Mouse (Mus musculus) hindbrain, postnatal 0 days (tissue): ENCODE measurements at regions not wholly inside any gene's neighbourhood (a gene's known extent, or its start where the extent isn't known, plus 50 kb on each side); places are given as distances from the start of the nearest gene placed in this dataset.

Experiments used
- ATAC-seq: fragments of 200-750 bp; cut with Nextera tagmentation; 2 replicates; pipeline ENCODE4 v1.8.0; 2017; ENCODE audit warnings: mild to moderate bottlenecking, moderate TSS enrichment, moderate library complexity
- DNase-seq: peaks from one replicate; pipeline ENCODE4 v3.0.0-alpha.2; 2015; ENCODE audit warnings: low spot score
- H3K27ac ChIP-seq: fragments of 300-500 bp; sonication (generic); 2 replicates; pipeline ENCODE4 v1.5.1; 2014; ENCODE audit warnings: mild to moderate bottlenecking
- H3K27me3 ChIP-seq: fragments of 300-500 bp; sonication (generic); 2 replicates; pipeline ENCODE4 v1.6.1; 2014; ENCODE audit warnings: low read length, mixed read lengths; ENCODE audit not compliant: insufficient read depth
- H3K36me3 ChIP-seq: fragments of 300-500 bp; sonication (generic); 2 replicates; pipeline ENCODE4 v1.6.1; 2014; ENCODE audit warnings: low read length, mixed read lengths; ENCODE audit not compliant: insufficient read depth
- H3K4me1 ChIP-seq: fragments of 300-500 bp; sonication (generic); 2 replicates; pipeline ENCODE4 v1.6.1; 2014; ENCODE audit warnings: antibody characterized with exemption, low read length, mixed read lengths; ENCODE audit not compliant: insufficient read depth
- H3K4me2 ChIP-seq: fragments of 300-500 bp; sonication (generic); 2 replicates; pipeline ENCODE4 v1.6.1; 2014; ENCODE audit warnings: low read depth, mild to moderate bottlenecking, low read length, moderate library complexity, mixed read lengths
- H3K4me3 ChIP-seq: fragments of 300-500 bp; sonication (generic); 2 replicates; pipeline ENCODE4 v1.5.1; 2014; ENCODE audit warnings: low read length
- H3K9ac ChIP-seq: fragments of 300-500 bp; sonication (generic); replicated peaks from 2 replicates; pipeline ENCODE4 v1.6.1; 2014; ENCODE audit warnings: mild to moderate bottlenecking, low read length, moderate library complexity, mixed read lengths
- H3K9me3 ChIP-seq: fragments of 300-500 bp; sonication (generic); 2 replicates; pipeline ENCODE4 v1.6.1; 2016; ENCODE audit warnings: low read length, mixed read lengths
- CTCF ChIP-seq: IDR thresholded peaks from 2 replicates; pipeline ENCODE4 v1.5.1; 2016; ENCODE audit warnings: antibody characterized with exemption, control low read depth, low read depth
- WGBS: fragments of 180-500 bp; shearing (Covaris S2); extraction: QIAGEN DNeasy Blood & Tissue Kit; methylation state at CpG from one replicate; pipeline ENCODE4 v1.1.7; 2014; 5-methylcytosine and 5-hydroxymethylcytosine counted together

DNA sequence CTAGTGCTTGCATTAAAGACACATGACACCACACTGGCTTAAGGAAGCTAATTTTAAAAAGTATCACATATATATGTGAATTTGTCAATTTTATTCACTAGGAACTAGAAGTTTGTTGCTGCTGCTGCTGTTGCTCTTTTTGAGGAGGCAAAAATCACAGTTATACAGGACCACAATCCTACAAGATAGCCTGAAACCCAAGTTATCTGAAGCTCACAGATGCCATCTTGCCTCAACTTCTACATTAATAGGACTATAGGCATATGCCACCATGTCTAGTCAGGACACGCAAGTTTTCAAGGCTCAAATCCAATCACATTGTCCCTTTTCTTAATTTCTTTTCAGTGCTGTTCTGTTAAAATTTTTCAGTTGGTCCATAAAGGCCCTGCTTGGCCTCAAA, 65.8 kb upstream of the Picalm start:
- 95% methylated on average over 1 of the region's 1 CpGs for WGBS
- Histone ChIP-seq H3K9ac (no peak overlapping the region), H3K27ac (no peak overlapping the region), H3K4me2 (no peak overlapping the region), H3K4me1 (no peaks in the 10 kb centered on the region), H3K27me3 (no peaks in the 10 kb centered on the region), H3K36me3 (no peaks in the 10 kb centered on the region), H3K9me3 (no peaks in the 10 kb centered on the region), H3K4me3 (no peak overlapping the region)
- no peak for TF ChIP-seq CTCF
- DNase-seq: no peak
- ATAC-seq: no peak

DNA sequence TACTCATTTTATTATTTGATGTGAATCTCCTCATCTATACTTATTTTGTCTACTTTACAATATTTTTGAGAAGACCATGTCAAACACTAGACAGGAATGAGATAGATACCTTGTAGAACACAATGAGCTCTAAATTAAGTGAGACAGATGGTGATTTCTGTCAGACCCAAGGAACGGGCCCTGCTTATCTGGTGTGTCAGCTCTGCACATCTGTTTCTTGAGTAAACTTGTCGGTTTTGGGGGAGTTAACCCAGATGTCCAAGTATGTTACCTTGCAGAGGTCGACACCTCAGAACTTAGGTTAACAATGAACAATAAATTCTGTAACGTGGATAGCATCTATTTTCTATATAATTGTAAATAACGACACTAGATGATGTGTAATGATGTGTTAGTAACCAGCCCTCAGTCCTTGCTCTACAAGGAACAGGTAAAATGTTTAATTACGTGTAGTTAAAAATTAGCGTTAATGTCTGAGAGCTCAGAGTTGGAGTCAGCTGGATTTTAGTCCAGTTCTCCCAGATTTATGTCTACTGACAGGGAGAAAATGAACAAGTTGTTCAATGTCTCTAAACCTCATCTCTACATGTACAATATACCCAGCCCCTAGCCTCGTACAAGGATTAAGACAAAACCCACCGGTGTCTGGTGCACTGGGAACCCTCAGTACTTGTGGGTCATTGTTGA, 64.6 kb upstream of the Picalm start:
- Histone ChIP-seq H3K9me3 (no peaks in the 10 kb centered on the region), H3K9ac (no peak overlapping the region), H3K27ac (no peak overlapping the region), H3K27me3 (no peaks in the 10 kb centered on the region), H3K4me1 (no peaks in the 10 kb centered on the region), H3K4me2 (no peak overlapping the region), H3K4me3 (no peak overlapping the region), H3K36me3 (no peaks in the 10 kb centered on the region)
- ATAC-seq (no peak), DNase-seq (no peak)
- WGBS: 84% methylated on average over 9 of the region's 9 CpGs
- no peak for TF ChIP-seq CTCF

DNA sequence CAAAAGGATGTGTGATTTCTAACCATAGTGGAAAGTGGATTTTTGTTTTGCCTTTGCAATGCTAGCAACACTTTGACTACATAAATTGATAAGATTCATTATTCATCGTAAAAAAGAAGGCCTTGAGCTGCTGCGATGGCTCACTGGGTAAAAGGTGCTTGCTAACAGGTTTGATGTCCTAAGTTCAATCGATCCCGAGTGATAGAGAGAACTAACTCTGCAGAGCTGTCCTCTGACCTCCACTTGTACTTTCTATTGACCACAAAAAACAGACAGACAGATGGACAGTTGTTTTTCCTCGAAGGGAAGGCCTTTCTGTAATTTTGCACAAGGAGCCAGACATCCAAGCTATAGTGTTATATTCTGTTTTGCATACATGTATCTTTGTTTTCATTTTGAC, 63.7 kb upstream of the Picalm start:
- H3K9me3 ChIP-seq: no peaks in the 10 kb centered on the region
- no peak overlapping the region for H3K4me3 ChIP-seq
- no peak overlapping the region for H3K9ac ChIP-seq
- no peak for TF ChIP-seq CTCF
- H3K27ac ChIP-seq: no peak overlapping the region
- WGBS: 86% methylated on average over 5 of the region's 5 CpGs
- no peaks in the 10 kb centered on the region for H3K36me3 ChIP-seq
- ATAC-seq: no peak
- H3K27me3 ChIP-seq: no peaks in the 10 kb centered on the region
- no peak for DNase-seq
- H3K4me1 ChIP-seq: no peaks in the 10 kb centered on the region
- no peak overlapping the region for H3K4me2 ChIP-seq

DNA sequence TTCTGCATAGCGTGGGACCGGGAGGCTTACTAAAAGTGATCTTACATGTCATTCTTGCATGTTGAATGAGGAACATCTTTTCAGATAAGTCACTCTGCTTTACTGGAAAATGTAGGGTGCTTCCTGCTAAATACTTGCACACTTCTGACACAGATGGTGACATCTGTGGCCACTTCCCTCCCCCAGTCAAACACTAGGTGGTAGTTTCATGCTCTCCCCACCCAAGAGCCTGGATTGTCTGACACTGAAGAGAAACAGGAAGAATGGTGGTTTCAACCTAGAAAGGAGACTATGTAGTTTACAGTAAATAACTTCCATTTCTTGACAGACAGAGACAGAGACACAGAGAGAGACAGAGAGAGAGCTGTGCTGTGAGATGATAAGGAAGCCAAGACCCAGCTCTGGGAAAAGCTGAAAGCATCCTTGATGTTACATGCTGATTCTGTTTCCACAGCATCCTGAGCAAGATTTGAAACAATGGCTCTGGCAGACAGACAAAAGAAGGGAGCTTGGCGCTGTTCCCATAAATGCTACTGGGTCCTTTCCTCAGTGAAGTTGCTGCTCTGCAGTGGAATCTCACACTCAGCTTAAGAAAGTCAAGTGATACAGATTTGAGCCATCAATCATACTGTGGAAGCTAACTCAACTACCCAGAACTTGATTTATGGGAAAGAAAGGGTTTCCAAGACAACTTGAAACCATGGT, 61.9 kb upstream of the Picalm start:
- H3K27ac ChIP-seq: no peak overlapping the region
- no peaks in the 10 kb centered on the region for H3K9me3 ChIP-seq
- H3K9ac ChIP-seq: no peak overlapping the region
- H3K4me3 ChIP-seq: no peak overlapping the region
- WGBS: 69% methylated on average over 3 of the region's 3 CpGs
- DNase-seq (peak; percentile 21), ATAC-seq (no peak)
- H3K4me1 ChIP-seq: no peaks in the 10 kb centered on the region
- H3K36me3 ChIP-seq: no peaks in the 10 kb centered on the region
- no peak for TF ChIP-seq CTCF
- H3K4me2 ChIP-seq: no peak overlapping the region
- no peaks in the 10 kb centered on the region for H3K27me3 ChIP-seq

DNA sequence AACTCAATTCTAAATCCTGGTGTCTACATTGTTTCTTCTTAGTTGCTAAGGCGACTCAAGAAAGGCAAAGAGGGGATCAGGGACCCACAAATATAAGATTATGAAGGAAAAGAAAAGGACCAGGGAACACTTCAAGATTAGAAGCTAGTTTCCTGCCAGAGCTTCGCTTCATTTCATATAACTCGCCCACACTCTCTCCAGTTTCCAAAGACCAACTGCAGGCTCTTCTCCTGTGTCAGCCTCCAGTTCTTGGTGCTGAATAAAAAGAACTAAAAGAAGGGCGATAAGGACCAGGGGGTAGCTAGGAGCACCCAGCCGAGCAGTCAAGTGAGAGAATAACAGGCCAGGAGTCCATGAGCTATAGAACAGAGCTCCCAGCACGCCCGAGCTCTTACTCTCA, 59.7 kb upstream of the Picalm start:
- 77% methylated on average over 7 of the region's 7 CpGs for WGBS
- Histone ChIP-seq H3K9me3 (no peaks in the 10 kb centered on the region), H3K36me3 (no peaks in the 10 kb centered on the region), H3K27ac (no peak overlapping the region), H3K4me1 (no peaks in the 10 kb centered on the region), H3K4me2 (no peak overlapping the region), H3K9ac (no peak overlapping the region), H3K27me3 (no peaks in the 10 kb centered on the region), H3K4me3 (no peak overlapping the region)
- ATAC-seq: no peak
- DNase-seq: no peak
- TF ChIP-seq CTCF: no peak

DNA sequence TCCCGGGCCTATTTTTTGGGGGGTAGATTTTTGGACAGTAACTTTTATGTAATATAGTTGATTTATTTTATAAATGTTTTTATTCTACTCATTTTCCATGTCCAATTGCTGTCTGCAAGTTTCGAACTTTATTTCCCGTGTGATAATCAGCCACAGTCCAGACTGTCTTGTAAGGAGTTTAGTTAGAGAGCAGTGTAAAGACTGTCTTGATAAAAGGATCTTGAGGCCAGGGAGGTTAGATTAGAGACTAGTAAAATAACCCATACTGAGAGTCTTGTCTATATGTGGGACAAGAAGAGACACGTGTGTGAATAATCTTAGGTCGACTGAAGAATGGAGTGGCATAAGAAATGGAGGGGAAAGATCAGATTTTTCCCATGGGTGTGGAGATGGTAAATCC, 56.1 kb upstream of the Picalm start:
- Histone ChIP-seq H3K27ac (no peak overlapping the region), H3K9ac (no peak overlapping the region), H3K4me1 (no peaks in the 10 kb centered on the region), H3K4me2 (no peak overlapping the region), H3K4me3 (no peak overlapping the region), H3K27me3 (no peaks in the 10 kb centered on the region), H3K9me3 (no peaks in the 10 kb centered on the region), H3K36me3 (no peaks in the 10 kb centered on the region)
- ATAC-seq: no peak
- 87% methylated on average over 5 of the region's 5 CpGs for whole genome bisulfite sequencing
- no peak for TF ChIP-seq CTCF
- no peak for DNase-seq

DNA sequence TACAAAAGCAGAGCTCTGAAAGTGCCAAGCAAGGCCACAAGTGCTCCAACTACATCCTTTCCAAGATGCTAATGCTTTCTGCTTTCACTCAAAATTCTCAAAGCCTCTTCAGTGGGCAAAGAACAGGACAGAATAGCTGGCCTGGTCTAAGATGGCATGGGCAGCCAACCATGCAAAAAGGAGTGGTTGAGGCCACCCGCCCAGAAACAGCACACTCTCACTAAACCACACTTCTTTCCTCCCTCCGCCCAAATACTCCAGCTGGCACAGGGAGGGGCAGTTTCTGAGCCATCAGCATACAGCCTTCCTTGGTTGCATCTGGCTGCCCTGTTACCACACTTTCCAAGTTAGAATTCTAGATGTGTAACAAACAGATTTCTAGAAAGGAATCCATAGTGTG, 55.4 kb upstream of the Picalm start:
- no peak for TF ChIP-seq CTCF
- WGBS: 67% methylated on average over 2 of the region's 2 CpGs
- Histone ChIP-seq H3K27me3 (no peaks in the 10 kb centered on the region), H3K4me2 (no peak overlapping the region), H3K27ac (no peak overlapping the region), H3K36me3 (no peaks in the 10 kb centered on the region), H3K9me3 (no peaks in the 10 kb centered on the region), H3K4me1 (no peaks in the 10 kb centered on the region), H3K4me3 (no peak overlapping the region), H3K9ac (no peak overlapping the region)
- peak; percentile 20 for DNase-seq
- ATAC-seq: 0 out of 2 replicates have a peak, but pooled peaks have one; percentile 55
